Mouse (Mus musculus): ENCODE measurements around the gene Cenpt.

GRCm38 (mm10) chr8:105825506-105825905, 27.6 kb downstream of the Cenpt start:
- TF ChIP-seq CTCF (IDR thresholded peaks at IDR 0.05; ENCODE audit: control insufficient read depth, insufficient read depth, low read length) (no peak), POLR2A (IDR thresholded peaks at IDR 0.05; ENCODE audit: borderline replicate concordance, control insufficient read depth, low read depth, low read length) (no peak)
